Mouse (Mus musculus) hindbrain, embryonic 12.5 days (tissue): ENCODE results near the gene Hcn1. TPM values are rescaled to one million over a fixed set of nuclear protein-coding genes. Genes with fewer than 3 reads are reported as not detected.

Experiments used
- ATAC-seq: fragments of 200-750 bp; cut with Nextera tagmentation; 2 replicates; pipeline ENCODE4 v1.8.0; 2017; ENCODE audit warnings: moderate TSS enrichment; ENCODE audit not compliant: low FRiP score
- H3K27ac ChIP-seq: fragments of 300-500 bp; sonication (generic); 2 replicates; pipeline ENCODE4 v1.5.1; 2016; ENCODE audit warnings: mild to moderate bottlenecking
- H3K27me3 ChIP-seq: fragments of 300-500 bp; sonication (generic); 2 replicates; pipeline ENCODE4 v1.6.1; 2016; ENCODE audit warnings: mild to moderate bottlenecking
- H3K36me3 ChIP-seq: fragments of 300-500 bp; sonication (generic); 2 replicates; pipeline ENCODE4 v1.6.1; 2016; ENCODE audit warnings: mild to moderate bottlenecking
- H3K4me1 ChIP-seq: fragments of 300-500 bp; sonication (generic); 2 replicates; pipeline ENCODE4 v1.6.1; 2016
- H3K4me2 ChIP-seq: fragments of 300-500 bp; sonication (generic); replicated peaks from 2 replicates; pipeline ENCODE4 v1.6.1; 2016; ENCODE audit warnings: mild to moderate bottlenecking
- H3K4me3 ChIP-seq: fragments of 300-500 bp; sonication (generic); 2 replicates; pipeline ENCODE4 v1.5.1; 2016; ENCODE audit warnings: mild to moderate bottlenecking
- H3K9ac ChIP-seq: fragments of 300-500 bp; sonication (generic); 2 replicates; pipeline ENCODE4 v1.6.1; 2016; ENCODE audit warnings: mild to moderate bottlenecking, moderate library complexity
- H3K9me3 ChIP-seq: fragments of 300-500 bp; sonication (generic); replicated peaks from 2 replicates; pipeline ENCODE4 v1.6.1; 2016; ENCODE audit warnings: mild to moderate bottlenecking
- WGBS: fragments of 180-500 bp; shearing (Covaris S2); methylation state at CpG from one replicate; pipeline ENCODE4 v1.1.7; 2016; 5-methylcytosine and 5-hydroxymethylcytosine counted together
- polyA plus RNA-seq: library from polyadenylated mRNA; unstranded; fragments of >200 nt; fragmentation: Nextera tagmentation; extraction: Ambion mirVana; gene quantifications from 2 replicates; pipeline ENCODE4 v1.2.1, GENCODE M21; 2016

The Hcn1 gene
- polyA plus RNA-seq, 1 experiment from 2014 or later = 0.25 TPM

GRCm38 (mm10) chr13:117706986-117707738 is 105.0 kb downstream of the Hcn1 start:
- Histone ChIP-seq H3K4me3 (no peak overlapping the region), H3K27me3 (no peaks in the 10 kb centered on the region), H3K4me2 (no peak overlapping the region), H3K27ac (no peak overlapping the region), H3K9ac (no peak overlapping the region), H3K9me3 (no peaks in the 10 kb centered on the region), H3K36me3 (no peaks in the 10 kb centered on the region), H3K4me1 (no peaks in the 10 kb centered on the region)
- no peak for ATAC-seq
- WGBS = 87% methylated on average over 11 of the region's 11 CpGs

- Histone ChIP-seq H3K4me2 (no peak overlapping the region), H3K27me3 (no peaks in the 10 kb centered on the region), H3K4me1 (no peaks in the 10 kb centered on the region), H3K9ac (no peak overlapping the region), H3K9me3 (no peaks in the 10 kb centered on the region), H3K36me3 (no peaks in the 10 kb centered on the region), H3K27ac (no peak overlapping the region), H3K4me3 (no peak overlapping the region)
- ATAC-seq = no peak
Observed at GRCm38 (mm10) chr13:117710811-117711210, 108.7 kb downstream of the Hcn1 start.

- Histone ChIP-seq H3K27me3 (no peaks in the 10 kb centered on the region), H3K4me3 (no peak overlapping the region), H3K9ac (no peak overlapping the region), H3K4me1 (no peaks in the 10 kb centered on the region), H3K4me2 (no peak overlapping the region), H3K27ac (no peak overlapping the region), H3K9me3 (no peaks in the 10 kb centered on the region), H3K36me3 (no peaks in the 10 kb centered on the region)
- WGBS = 67% methylated on average over 4 of the region's 4 CpGs
- ATAC-seq = no peak
Observed at GRCm38 (mm10) chr13:117722090-117722489, 120.0 kb downstream of the Hcn1 start.

GRCm38 (mm10) chr13:117724083-117724482 is 122.0 kb downstream of the Hcn1 start:
- no peak overlapping the region for H3K4me3 ChIP-seq
- no peaks in the 10 kb centered on the region for H3K36me3 ChIP-seq
- ATAC-seq = no peak
- H3K27me3 ChIP-seq = no peaks in the 10 kb centered on the region
- H3K4me1 ChIP-seq = no peaks in the 10 kb centered on the region
- no peak overlapping the region for H3K4me2 ChIP-seq
- H3K27ac ChIP-seq = no peak overlapping the region
- H3K9me3 ChIP-seq = no peaks in the 10 kb centered on the region
- H3K9ac ChIP-seq = no peak overlapping the region
- 80% methylated on average over 3 of the region's 3 CpGs for WGBS

GRCm38 (mm10) chr13:117728393-117728792 is 126.3 kb downstream of the Hcn1 start:
- Histone ChIP-seq H3K36me3 (no peaks in the 10 kb centered on the region), H3K27me3 (no peaks in the 10 kb centered on the region), H3K4me1 (no peaks in the 10 kb centered on the region), H3K27ac (no peak overlapping the region), H3K4me3 (no peak overlapping the region), H3K9ac (no peak overlapping the region), H3K9me3 (no peaks in the 10 kb centered on the region), H3K4me2 (no peak overlapping the region)
- 77% methylated on average over 2 of the region's 2 CpGs for WGBS
- no peak for ATAC-seq

- no peak; the same call in 1 of the 2 replicates for ATAC-seq
- H3K4me2 ChIP-seq = no peak overlapping the region
- no peaks in the 10 kb centered on the region for H3K36me3 ChIP-seq
- H3K27ac ChIP-seq = no peak overlapping the region
- no peaks in the 10 kb centered on the region for H3K9me3 ChIP-seq
- H3K27me3 ChIP-seq = no peaks in the 10 kb centered on the region
- no peak overlapping the region for H3K9ac ChIP-seq
- no peak overlapping the region for H3K4me3 ChIP-seq
- no peaks in the 10 kb centered on the region for H3K4me1 ChIP-seq
Observed at GRCm38 (mm10) chr13:117732738-117733137, 130.6 kb downstream of the Hcn1 start.

GRCm38 (mm10) chr13:117744451-117744850 is 142.3 kb downstream of the Hcn1 start:
- Histone ChIP-seq H3K4me2 (no peak overlapping the region), H3K27ac (no peak overlapping the region), H3K9me3 (no peaks in the 10 kb centered on the region), H3K4me3 (no peak overlapping the region), H3K27me3 (no peaks in the 10 kb centered on the region), H3K9ac (no peak overlapping the region), H3K4me1 (no peaks in the 10 kb centered on the region), H3K36me3 (no peaks in the 10 kb centered on the region)
- WGBS = 77% methylated on average over 3 of the region's 3 CpGs
- no peak for ATAC-seq

- Histone ChIP-seq H3K4me2 (no peak overlapping the region), H3K4me1 (no peaks in the 10 kb centered on the region), H3K36me3 (no peaks in the 10 kb centered on the region), H3K9ac (no peak overlapping the region), H3K4me3 (no peak overlapping the region), H3K27me3 (no peaks in the 10 kb centered on the region), H3K27ac (no peak overlapping the region), H3K9me3 (no peaks in the 10 kb centered on the region)
- ATAC-seq = no peak
- WGBS = 80% methylated on average over 3 of the region's 3 CpGs
Observed at GRCm38 (mm10) chr13:117745173-117745572, 143.1 kb downstream of the Hcn1 start.

- Histone ChIP-seq H3K9me3 (no peaks in the 10 kb centered on the region), H3K27ac (no peak overlapping the region), H3K9ac (no peak overlapping the region), H3K4me2 (no peak overlapping the region), H3K27me3 (no peaks in the 10 kb centered on the region), H3K4me3 (no peak overlapping the region), H3K4me1 (no peaks in the 10 kb centered on the region), H3K36me3 (no peaks in the 10 kb centered on the region)
- ATAC-seq = no peak
- WGBS = 74% methylated on average over 6 of the region's 6 CpGs
Observed at GRCm38 (mm10) chr13:117765487-117765886, 163.4 kb downstream of the Hcn1 start.

- Histone ChIP-seq H3K27ac (no peak overlapping the region), H3K4me2 (no peak overlapping the region), H3K4me3 (no peak overlapping the region), H3K9ac (no peak overlapping the region), H3K27me3 (no peaks in the 10 kb centered on the region), H3K36me3 (no peaks in the 10 kb centered on the region), H3K4me1 (no peaks in the 10 kb centered on the region), H3K9me3 (no peaks in the 10 kb centered on the region)
- WGBS = 83% methylated on average over 2 of the region's 2 CpGs
- ATAC-seq = no peak
Observed at GRCm38 (mm10) chr13:117785376-117785775, 183.3 kb downstream of the Hcn1 start.

GRCm38 (mm10) chr13:117792861-117793260 is 190.7 kb downstream of the Hcn1 start:
- no peaks in the 10 kb centered on the region for H3K9me3 ChIP-seq
- H3K27ac ChIP-seq = no peak overlapping the region
- WGBS = 57% methylated on average over 1 of the region's 1 CpGs
- no peak for ATAC-seq
- no peaks in the 10 kb centered on the region for H3K27me3 ChIP-seq
- no peak overlapping the region for H3K4me3 ChIP-seq
- H3K4me1 ChIP-seq = no peaks in the 10 kb centered on the region
- no peak overlapping the region for H3K4me2 ChIP-seq
- no peaks in the 10 kb centered on the region for H3K36me3 ChIP-seq
- no peak overlapping the region for H3K9ac ChIP-seq

- ATAC-seq = no peak
- H3K4me1 ChIP-seq = no peaks in the 10 kb centered on the region
- H3K36me3 ChIP-seq = no peaks in the 10 kb centered on the region
- no peaks in the 10 kb centered on the region for H3K27me3 ChIP-seq
- H3K4me2 ChIP-seq = no peak overlapping the region
- H3K27ac ChIP-seq = no peak overlapping the region
- no peak overlapping the region for H3K4me3 ChIP-seq
- H3K9me3 ChIP-seq = no peaks in the 10 kb centered on the region
- no peak overlapping the region for H3K9ac ChIP-seq
Observed at GRCm38 (mm10) chr13:117801061-117801460, 198.9 kb downstream of the Hcn1 start.

GRCm38 (mm10) chr13:117827628-117828027 is 225.5 kb downstream of the Hcn1 start:
- Histone ChIP-seq H3K27me3 (no peaks in the 10 kb centered on the region), H3K36me3 (no peaks in the 10 kb centered on the region)
- 85% methylated on average over 5 of the region's 5 CpGs for WGBS

More at GRCm38 (mm10) chr13:117827628-117828027, 225.5 kb downstream of the Hcn1 start:
- no peak overlapping the region for H3K27ac ChIP-seq
- no peaks in the 10 kb centered on the region for H3K9me3 ChIP-seq
- H3K4me2 ChIP-seq = no peak overlapping the region
- no peak overlapping the region for H3K9ac ChIP-seq
- H3K4me1 ChIP-seq = no peaks in the 10 kb centered on the region
- no peak for ATAC-seq
- H3K4me3 ChIP-seq = no peak overlapping the region
